8 mouse cellular contexts compared by ENCODE assay signal in genomic region chr9:49340136-49341043, GRCm38 (mm10). TPM values are rescaled to one million over a fixed set of nuclear protein-coding genes. Genes with fewer than 3 reads are reported as not detected.
DNase-seq lines count a peak whose midpoint lies in the region; ATAC-seq lines count a peak whose summit lies in the region.

TSS of gene Drd2 (plus strand) at chr9:49340627.

- peak within 1 kb of the TSS; percentile 54 for H3K4me3 ChIP-seq in embryonic facial prominence, embryonic 10.5 days
- H3K4me3 ChIP-seq in hindbrain, embryonic 14.5 days (replicated peaks; ENCODE audit: low read length), result peak within 1 kb of the TSS; percentile 55
- H3K4me3 ChIP-seq in lung, embryonic 16.5 days (ENCODE audit: low read length), result peak within 1 kb of the TSS; percentile 33

- under 1% methylated on average over 84 of the region's 84 CpGs for WGBS in embryonic facial prominence, embryonic 10.5 days
- under 1% methylated on average over 46 of the region's 84 CpGs for WGBS in hindbrain, embryonic 14.5 days
- WGBS in lung, embryonic 16.5 days, result 1% methylated on average over 65 of the region's 84 CpGs

- H3K4me2 ChIP-seq in hindbrain, embryonic 14.5 days (replicated peaks), result peak within 1 kb of the TSS; percentile 90
- H3K4me2 ChIP-seq in lung, embryonic 16.5 days (ENCODE audit: low read depth, low read length), result peak within 1 kb of the TSS; percentile 61

- H3K27ac ChIP-seq in embryonic facial prominence, embryonic 10.5 days (replicated peaks), result no peak within 1 kb of the TSS
- no peak within 1 kb of the TSS for H3K27ac ChIP-seq in hindbrain, embryonic 14.5 days
- no peak within 1 kb of the TSS for H3K27ac ChIP-seq in lung, embryonic 16.5 days (ENCODE audit: low read length)

- ATAC-seq in cerebellum, adult (ENCODE audit: insufficient number of reproducible peaks, low FRiP score, low TSS enrichment), result peak; percentile 49; the same call in 1 of the 2 replicates
- ATAC-seq in hindbrain, embryonic 14.5 days (ENCODE audit: low FRiP score), result peak; percentile 80
- ATAC-seq in lung, embryonic 16.5 days (ENCODE audit: low read depth), result peak; percentile 91

- H3K27me3 ChIP-seq in embryonic facial prominence, embryonic 10.5 days (replicated peaks; ENCODE audit: low read depth, poor library complexity, severe bottlenecking), result peaks cover 50% of the 10 kb centered on the region
- peaks cover 50% of the 10 kb centered on the region for H3K27me3 ChIP-seq in hindbrain, embryonic 14.5 days (ENCODE audit: control insufficient read depth, insufficient read depth, low read length)
- H3K27me3 ChIP-seq in lung, embryonic 16.5 days (ENCODE audit: control insufficient read depth, insufficient read depth, low read depth, low read length), result peaks cover 25% of the 10 kb centered on the region

- H3K9me3 ChIP-seq in embryonic facial prominence, embryonic 10.5 days, result no peaks in the 10 kb centered on the region
- no peaks in the 10 kb centered on the region for H3K9me3 ChIP-seq in hindbrain, embryonic 14.5 days (ENCODE audit: control insufficient read depth, low read length)
- H3K9me3 ChIP-seq in lung, embryonic 16.5 days (ENCODE audit: control insufficient read depth, low read length), result no peaks in the 10 kb centered on the region

- no peaks in the 10 kb centered on the region for H3K36me3 ChIP-seq in embryonic facial prominence, embryonic 10.5 days (replicated peaks)
- H3K36me3 ChIP-seq in hindbrain, embryonic 14.5 days (replicated peaks; ENCODE audit: control insufficient read depth, insufficient read depth), result no peaks in the 10 kb centered on the region
- H3K36me3 ChIP-seq in lung, embryonic 16.5 days (ENCODE audit: control insufficient read depth, insufficient read depth, low read length), result no peaks in the 10 kb centered on the region

- peak within 1 kb of the TSS; percentile 62 for H3K9ac ChIP-seq in hindbrain, embryonic 14.5 days
- no peak within 1 kb of the TSS for H3K9ac ChIP-seq in lung, embryonic 16.5 days (ENCODE audit: low read length)

- no peak for DNase-seq in cerebellum, adult 9-10 months
- DNase-seq in adrenal gland, adult 8-10 months, result peak; percentile 29
- peak; percentile 83 for DNase-seq in embryonic facial prominence, embryonic 10.5 days (ENCODE audit: low spot score)
- DNase-seq in hindbrain, embryonic 14.5 days (ENCODE audit: low spot score), result peak; percentile 42
- DNase-seq in retina, embryonic 14.5 days (ENCODE audit: low spot score), result peak; percentile 79
- DNase-seq in frontal cortex, postnatal 14 days (ENCODE audit: low spot score in 2 of 2), result no peak

- peaks cover 20% of the 10 kb centered on the region for H3K4me1 ChIP-seq in embryonic facial prominence, embryonic 10.5 days
- peaks cover 14% of the 10 kb centered on the region for H3K4me1 ChIP-seq in hindbrain, embryonic 14.5 days (replicated peaks; ENCODE audit: control insufficient read depth, insufficient read depth, low read length)
- peaks cover 3% of the 10 kb centered on the region; the same call in 1 of the 2 replicates for H3K4me1 ChIP-seq in lung, embryonic 16.5 days (replicated peaks; ENCODE audit: control insufficient read depth, insufficient read depth, low read length)

RNA-seq across cellular contexts. Expression of gene Drd2, which starts in this region (rescaled TPM):
- total RNA-seq in adrenal gland, adult 8-10 months (2022), result 1 to 10 TPM; 2.1 to 4.1 (median 2.6) TPM
- 0.11 and 0.40 TPM in 2 replicates for polyA plus RNA-seq in embryonic facial prominence, embryonic 10.5 days (2016; fragmentation: Nextera tagmentation; extraction: Ambion mirVana)
- polyA plus RNA-seq in hindbrain, embryonic 14.5 days (2014; fragmentation: Nextera tagmentation; extraction: Ambion mirVana), result 5.1 and 6.3 TPM in 2 replicates
- polyA plus RNA-seq in lung, embryonic 16.5 days (2015; fragmentation: Nextera tagmentation; extraction: Ambion mirVana), result 0.73 and 0.77 TPM in 2 replicates

Comparison
In these comparisons a context has a peak if more than half of its experiments do, and no peak if none do; other contexts are left out.
1. Peak in DNase-seq and H3K4me3 ChIP-seq in embryonic facial prominence, embryonic 10.5 days; RNA of the gene not detected or under 1 TPM.
2. Peak in ATAC-seq, H3K4me3 ChIP-seq and H3K4me2 ChIP-seq in lung, embryonic 16.5 days; RNA of the gene not detected or under 1 TPM.
3. DNase-seq: peak in adrenal gland, adult 8-10 months (single experiment), hindbrain, embryonic 14.5 days (single experiment) and retina, embryonic 14.5 days (single experiment); none in cerebellum, adult 9-10 months (single experiment) and frontal cortex, postnatal 14 days (0 of 2).
4. Peak in every context shown above with its lines, with median percentiles within 50 percentile points of each other: ATAC-seq and H3K4me3 ChIP-seq.